Comparison of ENCODE assay signal across 24 mouse cellular contexts in the genomic region with DNA sequence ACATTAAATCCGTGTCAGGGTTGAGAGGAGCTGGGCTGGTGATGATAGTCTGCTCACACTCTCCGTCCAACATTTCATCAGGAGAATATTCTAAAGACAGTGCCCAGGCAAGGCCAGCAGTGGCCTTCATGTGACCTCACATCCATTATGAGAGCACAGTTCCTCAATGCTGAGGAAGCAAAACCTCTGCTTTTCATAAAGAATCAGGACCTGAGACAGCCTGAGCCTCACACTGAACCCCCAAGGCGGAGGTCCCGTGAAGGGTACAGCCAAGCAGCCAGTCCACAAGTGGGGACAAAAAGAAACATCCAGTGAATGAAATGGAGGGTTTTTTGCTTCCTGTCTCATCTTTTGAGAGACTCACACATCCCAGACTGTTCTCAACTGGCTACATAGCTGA.
DNase-seq lines count a peak whose midpoint lies in the region; ATAC-seq and TF ChIP-seq lines count a peak whose summit lies in the region.
"Had no signal": no experiment of that assay in that cellular context is flagged by ENCODE, and none has a peak within 500 bp of the region (broad histone marks: within the 10 kb centered on the region; RNA-seq: fewer than 3 reads in every experiment).

No protein-coding gene starts in this region.

- WGBS in spleen, adult 2 months, result 61% methylated on average over 4 of the region's 4 CpGs
- 72% methylated on average over 4 of the region's 4 CpGs for WGBS in embryonic facial prominence, embryonic 10.5 days

- in situ Hi-C loops in CH12.LX (cut with MboI; ENCODE audit: low pct_ligation_motif_present, low pct_unique_long_range_greater_than_20kb, low sequenced_read_pairs), result loop anchor here (10.0 kb wide), 1 partner anchor 158 kb away; no protein-coding TSS in a partner anchor

- no peaks in the 10 kb centered on the region for H3K36me3 ChIP-seq in spleen, adult 2 months (ENCODE audit: control insufficient read depth, insufficient read depth, low read length)
- no peaks in the 10 kb centered on the region for H3K36me3 ChIP-seq in CH12.LX (replicated peaks in 1 of 2; ENCODE audit: control insufficient read depth in 1 of 2, insufficient read depth in 1 of 2, low read length in 1 of 2)
- no peaks in the 10 kb centered on the region for H3K36me3 ChIP-seq in embryonic facial prominence, embryonic 10.5 days (replicated peaks)
- H3K36me3 ChIP-seq: embryonic facial prominence, embryonic 12.5 days; forebrain, embryonic 15.5 days had no signal

- DNase-seq in spleen, adult 2 months (ENCODE audit: low read depth in 1 of 2, low spot score in 2 of 2), result no peak
- DNase-seq in spleen, adult 18-20 months, result no peak
- DNase-seq in CH12.LX (ENCODE audit: extremely low read depth), result no peak
- no peak for DNase-seq in embryonic facial prominence, embryonic 10.5 days (ENCODE audit: low spot score)
- DNase-seq in right cerebral cortex, adult 2 months (ENCODE audit: low spot score in 2 of 2), result no peak
- DNase-seq in left cerebral cortex, adult 11 months (ENCODE audit: low spot score), result no peak
- DNase-seq: adrenal gland, postnatal 10 days; adrenal gland, postnatal 25 days; B cell, adult 2 months; cerebellum, adult 11 months; cerebellum, adult 18-20 months; cerebellum, adult 8-10 months; cerebellum, adult 9-11 months; cerebellum, postnatal 14 days; cerebellum, postnatal 36 days; embryo, embryonic 11 days; forebrain, postnatal 0 days had no signal

- no peak for ATAC-seq in granulocyte monocyte progenitor cell, adult 5-6 weeks (replicated peaks; ENCODE audit: poor library complexity, severe bottlenecking)
- ATAC-seq: activated CD4-positive, CD25-positive, alpha-beta regulatory T cell, adult 4 months; CD4-positive, CD25-positive, alpha-beta regulatory T cell, adult 4 months; forebrain, embryonic 13.5 days; forebrain, embryonic 15.5 days; forebrain, postnatal 0 days; Patski had no signal

- peak overlapping the region; percentile 26 for H3K9ac ChIP-seq in CH12.LX (ENCODE audit: insufficient read depth, low read depth)
- H3K9ac ChIP-seq: embryonic facial prominence, embryonic 12.5 days; forebrain, embryonic 13.5 days; forebrain, embryonic 15.5 days; forebrain, postnatal 0 days had no signal

- peak overlapping the region; percentile 22 for H3K27ac ChIP-seq in spleen, adult 2 months (ENCODE audit: insufficient read depth, low read length)
- H3K27ac ChIP-seq in CH12.LX (ENCODE audit: insufficient read depth, low read depth), result peak overlapping the region; percentile 100
- 0 out of 2 replicates have a peak overlapping the region, but pooled peaks have one; percentile 19 for H3K27ac ChIP-seq in embryonic facial prominence, embryonic 10.5 days (replicated peaks)
- H3K27ac ChIP-seq: embryonic facial prominence, embryonic 12.5 days; forebrain, embryonic 13.5 days; forebrain, embryonic 15.5 days had no signal

- H3K27me3 ChIP-seq in spleen, adult 2 months (ENCODE audit: control insufficient read depth, insufficient read depth, low read length), result no peaks in the 10 kb centered on the region
- H3K27me3 ChIP-seq in CH12.LX (replicated peaks), result no peaks in the 10 kb centered on the region
- H3K27me3 ChIP-seq in embryonic facial prominence, embryonic 10.5 days (replicated peaks; ENCODE audit: low read depth, poor library complexity, severe bottlenecking), result peaks cover 33% of the 10 kb centered on the region
- H3K27me3 ChIP-seq: embryonic facial prominence, embryonic 12.5 days; forebrain, embryonic 15.5 days; Patski had no signal

- H3K9me3 ChIP-seq in CH12.LX (replicated peaks; ENCODE audit: low read length), result no peaks in the 10 kb centered on the region
- no peaks in the 10 kb centered on the region for H3K9me3 ChIP-seq in embryonic facial prominence, embryonic 10.5 days
- H3K9me3 ChIP-seq: embryonic facial prominence, embryonic 12.5 days; forebrain, embryonic 13.5 days; forebrain, embryonic 15.5 days had no signal

- TF ChIP-seq EP300 in CH12.LX (IDR thresholded peaks at IDR 0.05; ENCODE audit: low read length), result peak; percentile 81

- TF ChIP-seq RAD21 in CH12.LX (IDR thresholded peaks at IDR 0.05; ENCODE audit: low read depth, low read length), result no peak

- no peaks in the 10 kb centered on the region for H3K4me1 ChIP-seq in spleen, adult 2 months (ENCODE audit: control insufficient read depth, insufficient read depth, insufficient read length)
- peaks cover 40 to 81% of the 10 kb centered on the region in 2 experiments for H3K4me1 ChIP-seq in CH12.LX (ENCODE audit: control insufficient read depth in 1 of 2, insufficient read depth in 2 of 2)
- peaks cover 34% of the 10 kb centered on the region for H3K4me1 ChIP-seq in embryonic facial prominence, embryonic 10.5 days
- H3K4me1 ChIP-seq: forebrain, embryonic 15.5 days had no signal

- no peak overlapping the region for H3K4me3 ChIP-seq in spleen, adult 2 months (ENCODE audit: extremely low read depth, insufficient read depth, insufficient read length)
- no peak overlapping the region for H3K4me3 ChIP-seq in CH12.LX (replicated peaks in 1 of 3; ENCODE audit: low read depth in 2 of 3, low read length in 2 of 3, poor library complexity in 1 of 3)
- no peak overlapping the region for H3K4me3 ChIP-seq in embryonic facial prominence, embryonic 10.5 days
- H3K4me3 ChIP-seq: embryonic facial prominence, embryonic 12.5 days; forebrain, embryonic 13.5 days; forebrain, embryonic 15.5 days had no signal

- H3K79me2 ChIP-seq in CH12.LX (replicated peaks; ENCODE audit: control insufficient read depth, extremely low read depth, insufficient read depth, poor library complexity, severe bottlenecking), result no peaks in the 10 kb centered on the region

- peak overlapping the region; percentile 13 for H3K4me2 ChIP-seq in CH12.LX (ENCODE audit: insufficient read depth, low read depth, poor library complexity, severe bottlenecking)
- H3K4me2 ChIP-seq: embryonic facial prominence, embryonic 12.5 days; forebrain, embryonic 13.5 days; forebrain, embryonic 15.5 days had no signal

- dilution Hi-C loops in CH12.LX (cut with MboI; ENCODE audit: extremely low pct_ligation_motif_present, extremely low pct_unique_long_range_greater_than_20kb, low sequenced_read_pairs), result no loop called here

- no peak for TF ChIP-seq CTCF in spleen, adult 2 months (IDR thresholded peaks at IDR 0.05; ENCODE audit: extremely low read depth, insufficient read depth, insufficient read length, insufficient replicate concordance)
- TF ChIP-seq CTCF in CH12.LX (conservative IDR thresholded peaks at IDR 0.05 in 1 of 2, IDR thresholded peaks at IDR 0.05 in 1 of 2; ENCODE audit: low read depth in 2 of 2, low read length in 2 of 2), result no peak

- TF ChIP-seq POLR2A in spleen, adult 2 months (IDR thresholded peaks at IDR 0.05; ENCODE audit: low read depth, low read length), result no peak
- TF ChIP-seq POLR2A in CH12.LX (IDR thresholded peaks at IDR 0.05; ENCODE audit: low read depth, low read length), result no peak; the same call in 1 of the 2 replicates

TF ChIP-seq in CH12.LX, 34 proteins besides CTCF, POLR2A, EP300 and RAD21 (continues in another document):
- no peak for TF ChIP-seq ZNF384 (IDR thresholded peaks at IDR 0.05; ENCODE audit: low read depth, low read length)
- no peak for TF ChIP-seq PAX5 (IDR thresholded peaks at IDR 0.05; ENCODE audit: low read length)
- no peak for TF ChIP-seq ELF1 (IDR thresholded peaks at IDR 0.05; ENCODE audit: low read depth, low read length)
- no peak for TF ChIP-seq MXI1 (IDR thresholded peaks at IDR 0.05; ENCODE audit: low read depth, low read length)
- TF ChIP-seq MAX (IDR thresholded peaks at IDR 0.05; ENCODE audit: low read length), result peak; percentile 42; the same call in 1 of the 2 replicates
- TF ChIP-seq POLR2AphosphoS2 (IDR thresholded peaks at IDR 0.05; ENCODE audit: low read depth, low read length), result no peak
- no peak for TF ChIP-seq ZC3H11A (IDR thresholded peaks at IDR 0.05; ENCODE audit: low read depth, low read length)
- TF ChIP-seq IRF4 (IDR thresholded peaks at IDR 0.05; ENCODE audit: low read depth, low read length), result peak; percentile 81
- TF ChIP-seq USF2 (conservative IDR thresholded peaks at IDR 0.05; ENCODE audit: low read depth, low read length), result no peak; the same call in 1 of the 2 replicates
- no peak; the same call in 1 of the 2 replicates for TF ChIP-seq CHD1 (IDR thresholded peaks at IDR 0.05; ENCODE audit: low read depth, low read length)
- no peak for TF ChIP-seq GABPA (IDR thresholded peaks at IDR 0.05; ENCODE audit: insufficient replicate concordance, low read depth, low read length)
- TF ChIP-seq RCOR1 (conservative IDR thresholded peaks at IDR 0.05; ENCODE audit: low read depth, low read length), result no peak
- TF ChIP-seq SMC3 (IDR thresholded peaks at IDR 0.05; ENCODE audit: low read depth, low read length), result no peak
- 0 out of 2 replicates have a peak, but pooled peaks have one; percentile 41 for TF ChIP-seq SIN3A (IDR thresholded peaks at IDR 0.05; ENCODE audit: low read length)
- peak; percentile 54; the same call in 1 of the 2 replicates for TF ChIP-seq MYC (IDR thresholded peaks at IDR 0.05; ENCODE audit: low read depth, low read length)
- no peak; the same call in 1 of the 2 replicates for TF ChIP-seq NELFE (IDR thresholded peaks at IDR 0.05; ENCODE audit: low read depth, low read length)
- no peak for TF ChIP-seq MAZ (IDR thresholded peaks at IDR 0.05; ENCODE audit: low read depth, low read length)
- TF ChIP-seq JUND (conservative IDR thresholded peaks at IDR 0.05; ENCODE audit: low read depth, low read length), result no peak
- 0 out of 2 replicates have a peak, but pooled peaks have one; percentile 2 for TF ChIP-seq JUN (IDR thresholded peaks at IDR 0.05; ENCODE audit: insufficient read depth, low read depth, low read length)
- TF ChIP-seq TCF12 (IDR thresholded peaks at IDR 0.05; ENCODE audit: low read depth, low read length), result peak; percentile 83
- no peak for TF ChIP-seq HCFC1 (IDR thresholded peaks at IDR 0.05; ENCODE audit: low read depth, low read length)
- TF ChIP-seq UBTF (IDR thresholded peaks at IDR 0.05; ENCODE audit: low read depth, low read length), result no peak
- peak; percentile 67 for TF ChIP-seq ETS1 (conservative IDR thresholded peaks at IDR 0.05; ENCODE audit: low read depth, low read length)
- no peak for TF ChIP-seq ZMIZ1 (IDR thresholded peaks at IDR 0.05; ENCODE audit: low read depth, low read length)
- TF ChIP-seq NRF1 (IDR thresholded peaks at IDR 0.05; ENCODE audit: low read depth, low read length), result no peak
- TF ChIP-seq E2F4 (IDR thresholded peaks at IDR 0.05; ENCODE audit: insufficient replicate concordance, low read depth, low read length), result no peak
- no peak for TF ChIP-seq ZKSCAN1 (IDR thresholded peaks at IDR 0.05; ENCODE audit: borderline replicate concordance, low read depth, low read length)
- TF ChIP-seq CHD2 (IDR thresholded peaks at IDR 0.05; ENCODE audit: low read length), result no peak; the same call in 1 of the 2 replicates
- peak; percentile 87 for TF ChIP-seq MAFK (IDR thresholded peaks at IDR 0.05; ENCODE audit: insufficient replicate concordance, low read length)
- peak; percentile 65; the same call in 1 of the 2 replicates for TF ChIP-seq MEF2A (IDR thresholded peaks at IDR 0.05; ENCODE audit: borderline replicate concordance, low read depth, low read length)

Comparison
In these comparisons a context has a peak if more than half of its experiments do, and no peak if none do; other contexts are left out.
1. H3K27ac ChIP-seq: peak in every context shown above with its lines; median percentile 100 in CH12.LX; 22 in spleen, adult 2 months; 19 in embryonic facial prominence, embryonic 10.5 days.